9 mouse cellular contexts compared by ENCODE assay signal in genomic region chr3:95224295-95224694, GRCm38 (mm10). TPM values are rescaled to one million over a fixed set of nuclear protein-coding genes. Genes with fewer than 3 reads are reported as not detected.
A peak's percentile ranks its signal among the peaks of the same experiment; 100 is the strongest.
DNase-seq lines count a peak whose midpoint lies in the region; ATAC-seq lines count a peak whose summit lies in the region.
"Had no signal": no experiment of that assay in that cellular context is flagged by ENCODE, and none has a peak within 500 bp of the region (broad histone marks: within the 10 kb centered on the region; RNA-seq: fewer than 3 reads in every experiment).

No protein-coding gene starts in this region.

- no peak overlapping the region for H3K4me3 ChIP-seq in heart, embryonic 13.5 days
- H3K4me3 ChIP-seq in forebrain, embryonic 12.5 days (replicated peaks): no peak overlapping the region
- no peak overlapping the region for H3K4me3 ChIP-seq in limb, embryonic 10.5 days

- H3K36me3 ChIP-seq in heart, embryonic 13.5 days: peaks cover 56% of the 10 kb centered on the region
- peaks cover 55% of the 10 kb centered on the region for H3K36me3 ChIP-seq in forebrain, embryonic 12.5 days (replicated peaks)
- H3K36me3 ChIP-seq in limb, embryonic 10.5 days: peaks cover 66% of the 10 kb centered on the region

- intact Hi-C loops in heart, postnatal 36 days (cut with DNase I): no loop called here

- WGBS in heart, embryonic 13.5 days: 33% methylated on average over 6 of the region's 6 CpGs
- 16% methylated on average over 6 of the region's 6 CpGs for WGBS in forebrain, embryonic 12.5 days
- WGBS in limb, embryonic 10.5 days: 39% methylated on average over 6 of the region's 6 CpGs

- no peak for DNase-seq in heart, postnatal 36 days
- peak; percentile 34 for DNase-seq in MN1 (ENCODE audit: low spot score)
- DNase-seq in limb, embryonic 10.5 days (ENCODE audit: low spot score): peak; percentile 56
- DNase-seq in left cerebral cortex, adult 18-20 months (ENCODE audit: low spot score in 2 of 2): no peak
- DNase-seq in heart, adult 18-20 months: no peak

- H3K4me2 ChIP-seq in heart, embryonic 13.5 days: no peak overlapping the region
- H3K4me2 ChIP-seq in forebrain, embryonic 12.5 days: peak overlapping the region; percentile 33

- no peaks in the 10 kb centered on the region for H3K27me3 ChIP-seq in heart, embryonic 13.5 days (replicated peaks)
- no peaks in the 10 kb centered on the region for H3K27me3 ChIP-seq in forebrain, embryonic 12.5 days
- H3K27me3 ChIP-seq in limb, embryonic 10.5 days (ENCODE audit: low read depth, poor library complexity, severe bottlenecking): no peaks in the 10 kb centered on the region

- no peak for ATAC-seq in heart, embryonic 13.5 days (ENCODE audit: extremely low read depth, insufficient number of reproducible peaks, low FRiP score, low TSS enrichment)
- no peak for ATAC-seq in forebrain, embryonic 12.5 days (ENCODE audit: low FRiP score)
- no peak for ATAC-seq in megakaryocyte progenitor cell, adult 5-6 weeks (replicated peaks; ENCODE audit: poor library complexity)

- no peak overlapping the region for H3K27ac ChIP-seq in heart, embryonic 13.5 days (replicated peaks)
- H3K27ac ChIP-seq in forebrain, embryonic 12.5 days: no peak overlapping the region
- H3K27ac ChIP-seq in limb, embryonic 10.5 days: no peak overlapping the region; the same call in 1 of the 2 replicates
- H3K27ac ChIP-seq: liver, embryonic 14.5 days had no signal

- H3K9ac ChIP-seq in heart, embryonic 13.5 days: peak overlapping the region; percentile 62
- H3K9ac ChIP-seq in forebrain, embryonic 12.5 days: no peak overlapping the region
- H3K9ac ChIP-seq: liver, embryonic 14.5 days had no signal

- H3K9me3 ChIP-seq in heart, embryonic 13.5 days: no peaks in the 10 kb centered on the region
- H3K9me3 ChIP-seq in forebrain, embryonic 12.5 days: no peaks in the 10 kb centered on the region
- no peaks in the 10 kb centered on the region for H3K9me3 ChIP-seq in limb, embryonic 10.5 days (replicated peaks)

- H3K4me1 ChIP-seq in heart, embryonic 13.5 days: peaks cover 37% of the 10 kb centered on the region
- peaks cover 34% of the 10 kb centered on the region for H3K4me1 ChIP-seq in forebrain, embryonic 12.5 days
- H3K4me1 ChIP-seq in limb, embryonic 10.5 days: peaks cover 26% of the 10 kb centered on the region

RNA-seq across cellular contexts. Expression of gene Cdc42se1, which starts 4.2 kb away (rescaled TPM):
- 51.6 and 52.3 TPM in 2 replicates for polyA plus RNA-seq in heart, embryonic 13.5 days (2015; fragmentation: Nextera tagmentation; extraction: Ambion mirVana)
- total RNA-seq in heart, postnatal 36 days (2021): 10 to 100 TPM; 20.4 to 22.8 TPM
- polyA plus RNA-seq in forebrain, embryonic 12.5 days (2016; fragmentation: Nextera tagmentation; extraction: Ambion mirVana): 105 and 110 TPM in 2 replicates
- polyA plus RNA-seq in limb, embryonic 10.5 days (2016; fragmentation: Nextera tagmentation; extraction: Ambion mirVana): 82.6 and 85.3 TPM in 2 replicates
- 10 to 100 TPM; 57.0 to 60.1 TPM for total RNA-seq in left cerebral cortex, adult 18-20 months (2021)
- 56.2 and 56.7 TPM in 2 replicates for total RNA-seq in megakaryocyte progenitor cell, adult 5-6 weeks (2015)
- 52.5 and 60.3 TPM in 2 replicates for total RNA-seq in megakaryocyte progenitor cell, adult 5-6 weeks (2017)
- 10 to 100 TPM; 19.3 to 21.8 TPM for total RNA-seq in heart, adult 18-20 months (2021)

RNA-seq across cellular contexts. Expression of gene Gabpb2, which starts 6.6 kb away (rescaled TPM):
- polyA plus RNA-seq in heart, embryonic 13.5 days (2015; fragmentation: Nextera tagmentation; extraction: Ambion mirVana): 5.1 and 5.4 TPM in 2 replicates
- 10 to 100 TPM; 10.9 to 11.7 TPM for total RNA-seq in heart, postnatal 36 days (2021)
- polyA plus RNA-seq in forebrain, embryonic 12.5 days (2016; fragmentation: Nextera tagmentation; extraction: Ambion mirVana): 12.2 and 12.5 TPM in 2 replicates
- polyA plus RNA-seq in limb, embryonic 10.5 days (2016; fragmentation: Nextera tagmentation; extraction: Ambion mirVana): 11.4 and 13.1 TPM in 2 replicates
- 10 to 100 TPM in 1 of 2 experiments, 1 to 10 TPM in 1; 9.6 to 10.4 TPM for total RNA-seq in left cerebral cortex, adult 18-20 months (2021)
- 28.5 and 29.3 TPM in 2 replicates for total RNA-seq in megakaryocyte progenitor cell, adult 5-6 weeks (2015)
- 43.1 and 57.7 TPM in 2 replicates for total RNA-seq in megakaryocyte progenitor cell, adult 5-6 weeks (2017)
- 10 to 100 TPM; 11.2 to 13.9 TPM for total RNA-seq in heart, adult 18-20 months (2021)

RNA-seq across cellular contexts. Expression of gene Mllt11, which starts 7.7 kb away (rescaled TPM):
- 11.0 and 11.5 TPM in 2 replicates for polyA plus RNA-seq in heart, embryonic 13.5 days (2015; fragmentation: Nextera tagmentation; extraction: Ambion mirVana)
- 1 to 10 TPM; 6.1 to 8.5 TPM for total RNA-seq in heart, postnatal 36 days (2021)
- polyA plus RNA-seq in forebrain, embryonic 12.5 days (2016; fragmentation: Nextera tagmentation; extraction: Ambion mirVana): 96.2 and 98.8 TPM in 2 replicates
- 12.0 and 12.3 TPM in 2 replicates for polyA plus RNA-seq in limb, embryonic 10.5 days (2016; fragmentation: Nextera tagmentation; extraction: Ambion mirVana)
- 100 to 1,000 TPM; 265 to 266 TPM for total RNA-seq in left cerebral cortex, adult 18-20 months (2021)
- total RNA-seq in megakaryocyte progenitor cell, adult 5-6 weeks (2015): 4.6 and 5.8 TPM in 2 replicates
- total RNA-seq in megakaryocyte progenitor cell, adult 5-6 weeks (2017): 4.9 and 5.5 TPM in 2 replicates
- 1 to 10 TPM; 6.8 to 8.6 TPM for total RNA-seq in heart, adult 18-20 months (2021)

RNA-seq across cellular contexts. Expression of gene Gm128, which starts 17.1 kb away (rescaled TPM):
- 0.24 and 0.37 TPM in 2 replicates for polyA plus RNA-seq in heart, embryonic 13.5 days (2015; fragmentation: Nextera tagmentation; extraction: Ambion mirVana)
- not detected for total RNA-seq in heart, postnatal 36 days (2021)
- 0.12 and 0.31 TPM in 2 replicates for polyA plus RNA-seq in forebrain, embryonic 12.5 days (2016; fragmentation: Nextera tagmentation; extraction: Ambion mirVana)
- polyA plus RNA-seq in limb, embryonic 10.5 days (2016; fragmentation: Nextera tagmentation; extraction: Ambion mirVana): 0.65 and 0.92 TPM in 2 replicates
- under 1 TPM in 1 of 2 experiments, not detected in 1; 0.37 TPM for total RNA-seq in left cerebral cortex, adult 18-20 months (2021)
- total RNA-seq in megakaryocyte progenitor cell, adult 5-6 weeks (2015): 1.0 and 1.4 TPM in 2 replicates
- total RNA-seq in megakaryocyte progenitor cell, adult 5-6 weeks (2017): 0.34 and 0.46 TPM in 2 replicates
- not detected for total RNA-seq in heart, adult 18-20 months (2021)

RNA-seq across cellular contexts. Expression of gene Bnipl, which starts 26.7 kb away (rescaled TPM):
- polyA plus RNA-seq in heart, embryonic 13.5 days (2015; fragmentation: Nextera tagmentation; extraction: Ambion mirVana): 0.23 and 0.24 TPM in 2 replicates
- total RNA-seq in heart, postnatal 36 days (2021): not detected
- 0.42 and 0.63 TPM in 2 replicates for polyA plus RNA-seq in forebrain, embryonic 12.5 days (2016; fragmentation: Nextera tagmentation; extraction: Ambion mirVana)
- polyA plus RNA-seq in limb, embryonic 10.5 days (2016; fragmentation: Nextera tagmentation; extraction: Ambion mirVana): 0.35 and 0.79 TPM in 2 replicates
- under 1 TPM in 1 of 2 experiments, not detected in 1; 0.63 TPM for total RNA-seq in left cerebral cortex, adult 18-20 months (2021)
- total RNA-seq in megakaryocyte progenitor cell, adult 5-6 weeks (2015): not detected in 2 replicates
- not detected in 2 replicates for total RNA-seq in megakaryocyte progenitor cell, adult 5-6 weeks (2017)
- not detected for total RNA-seq in heart, adult 18-20 months (2021)

Comparison
In these comparisons a context has a peak if more than half of its experiments do, and no peak if none do; other contexts are left out.
1. DNase-seq: peak in MN1 (single experiment) and limb, embryonic 10.5 days (single experiment); none in heart, postnatal 36 days (0 of 2), left cerebral cortex, adult 18-20 months (0 of 2) and heart, adult 18-20 months (0 of 2).
2. RNA of gene Mllt11, which starts 7.7 kb away (total RNA-seq): 265 to 266 TPM in left cerebral cortex, adult 18-20 months; 6.8 to 8.6 TPM in heart, adult 18-20 months, 6.1 to 8.5 TPM in heart, postnatal 36 days and 4.6 to 5.8 TPM in megakaryocyte progenitor cell, adult 5-6 weeks; every median in the first group is over 10 times any median in the second.